Mouse (Mus musculus): ENCODE measurements around the gene Srsf3. TPM values are rescaled to one million over a fixed set of nuclear protein-coding genes. Genes with fewer than 3 reads are reported as not detected.
"Not testable (repeated sequence)": the region's sequence is repeated elsewhere in the genome, so short reads cannot be mapped to it uniquely, and the experiment has no call there.

Gene Srsf3
- polyA plus RNA-seq, 1 experiment, result 330 TPM

- TF ChIP-seq POLR2A (IDR thresholded peaks at IDR 0.05; ENCODE audit: borderline replicate concordance, extremely low read depth, insufficient read depth, insufficient read length, poor library complexity, severe bottlenecking) (no peak), CTCF (IDR thresholded peaks at IDR 0.05; ENCODE audit: borderline replicate concordance, extremely low read depth, insufficient read depth, insufficient read length) (no peak)
- no peak for DNase-seq (ENCODE audit: low read depth)
These were observed 13.0 kb upstream of the Srsf3 start for GRCm38 (mm10) chr17:29019391-29019790.

- TF ChIP-seq CTCF (IDR thresholded peaks at IDR 0.05; ENCODE audit: borderline replicate concordance, extremely low read depth, insufficient read depth, insufficient read length), result peak; percentile 30; the same call in 1 of the 2 replicates
- TF ChIP-seq POLR2A (IDR thresholded peaks at IDR 0.05; ENCODE audit: borderline replicate concordance, extremely low read depth, insufficient read depth, insufficient read length, poor library complexity, severe bottlenecking), result no peak
- peak; percentile 31 for DNase-seq (ENCODE audit: low read depth)
These were observed 12.0 kb upstream of the Srsf3 start for GRCm38 (mm10) chr17:29020444-29020843.

GRCm38 (mm10) chr17:29022230-29022819, 10.1 kb upstream of the Srsf3 start:
- DNase-seq (ENCODE audit: low read depth), result peak; percentile 42
- TF ChIP-seq CTCF (IDR thresholded peaks at IDR 0.05; ENCODE audit: borderline replicate concordance, extremely low read depth, insufficient read depth, insufficient read length), result peak; percentile 70
- TF ChIP-seq POLR2A (IDR thresholded peaks at IDR 0.05; ENCODE audit: borderline replicate concordance, extremely low read depth, insufficient read depth, insufficient read length, poor library complexity, severe bottlenecking), result no peak

GRCm38 (mm10) chr17:29023346-29023745, 9.1 kb upstream of the Srsf3 start:
- no peak for TF ChIP-seq CTCF (IDR thresholded peaks at IDR 0.05; ENCODE audit: borderline replicate concordance, extremely low read depth, insufficient read depth, insufficient read length)
- TF ChIP-seq POLR2A (IDR thresholded peaks at IDR 0.05; ENCODE audit: borderline replicate concordance, extremely low read depth, insufficient read depth, insufficient read length, poor library complexity, severe bottlenecking), result no peak
- DNase-seq (ENCODE audit: low read depth), result no peak

GRCm38 (mm10) chr17:29024047-29024892, 8.2 kb upstream of the Srsf3 start:
- TF ChIP-seq POLR2A (IDR thresholded peaks at IDR 0.05; ENCODE audit: borderline replicate concordance, extremely low read depth, insufficient read depth, insufficient read length, poor library complexity, severe bottlenecking) (no peak), CTCF (IDR thresholded peaks at IDR 0.05; ENCODE audit: borderline replicate concordance, extremely low read depth, insufficient read depth, insufficient read length) (no peak)

DNA sequence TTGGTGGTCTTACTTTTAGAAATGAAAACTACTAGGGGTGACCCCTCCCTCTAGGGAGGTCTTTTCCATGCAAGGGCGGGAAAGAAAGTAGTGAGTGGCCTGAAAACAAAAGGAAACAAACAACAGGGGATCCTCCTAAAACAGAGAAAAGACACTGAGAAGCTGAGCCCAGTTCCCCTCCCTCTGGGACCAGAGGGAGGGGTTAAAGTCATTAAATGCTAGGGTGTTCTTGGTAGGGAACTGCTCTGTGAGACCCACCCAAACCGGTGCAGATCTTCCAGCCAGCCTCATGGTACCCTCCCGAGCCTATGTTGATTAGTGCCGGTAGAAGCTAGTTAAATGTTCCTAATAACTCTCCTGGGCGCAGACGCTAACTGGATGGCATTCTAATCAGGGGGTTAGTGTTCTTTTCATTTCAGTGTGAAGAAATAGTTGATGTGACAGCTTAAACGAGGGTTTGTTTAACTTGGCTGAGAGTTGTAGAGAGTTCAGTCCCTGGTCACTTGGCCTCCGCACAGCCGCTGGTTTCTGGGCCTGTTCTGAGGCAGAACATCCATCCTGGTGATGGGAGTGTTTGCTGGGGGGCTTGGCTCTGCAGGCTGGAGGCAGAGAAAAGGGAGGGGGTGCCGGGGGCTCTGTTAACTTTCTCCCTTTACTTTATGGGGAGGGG, 7.4 kb upstream of the Srsf3 start:
- TF ChIP-seq POLR2A (IDR thresholded peaks at IDR 0.05; ENCODE audit: borderline replicate concordance, extremely low read depth, insufficient read depth, insufficient read length, poor library complexity, severe bottlenecking), result no peak
- no peak for TF ChIP-seq CTCF (IDR thresholded peaks at IDR 0.05; ENCODE audit: borderline replicate concordance, extremely low read depth, insufficient read depth, insufficient read length)
- peak; percentile 51 for DNase-seq (ENCODE audit: low read depth)

More at GRCm38 (mm10) chr17:29024047-29024892, 8.2 kb upstream of the Srsf3 start:
- no peak for DNase-seq (ENCODE audit: low read depth)

DNA sequence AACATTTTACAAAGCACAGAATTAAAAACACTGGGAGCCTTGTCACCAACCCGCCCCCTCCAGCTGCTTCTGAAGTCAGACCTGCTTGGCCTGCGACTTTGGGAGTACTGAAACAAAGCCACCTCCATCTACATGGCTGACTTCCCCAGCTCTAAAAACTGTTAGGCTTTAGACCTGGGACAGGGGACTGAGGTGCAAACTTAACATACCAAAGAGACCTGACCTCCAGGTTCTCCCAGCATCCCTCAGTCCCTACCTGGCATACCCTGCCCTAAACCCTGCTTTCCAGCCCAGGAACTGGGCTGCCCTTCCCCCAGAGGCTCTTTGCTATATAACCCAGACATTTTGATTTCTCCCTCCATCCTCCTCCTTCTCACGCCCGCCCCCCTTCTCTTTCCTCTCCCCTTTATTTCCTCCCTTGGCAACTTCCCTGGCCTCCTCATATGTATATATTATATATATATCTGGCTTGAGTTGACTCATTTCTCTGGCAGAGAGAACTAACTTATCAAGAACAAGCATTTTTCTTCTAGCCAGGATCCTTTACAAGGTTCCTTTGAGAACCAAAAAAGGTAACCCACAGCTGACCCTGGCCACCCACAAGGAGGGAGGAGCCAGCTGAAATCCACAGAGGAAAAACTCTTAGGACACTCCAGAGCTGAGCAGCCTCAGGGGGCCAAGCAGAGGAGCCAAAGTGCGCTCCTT, 5.6 kb upstream of the Srsf3 start:
- no peak for DNase-seq (ENCODE audit: low read depth)
- TF ChIP-seq CTCF (IDR thresholded peaks at IDR 0.05; ENCODE audit: borderline replicate concordance, extremely low read depth, insufficient read depth, insufficient read length) (no peak), POLR2A (IDR thresholded peaks at IDR 0.05; ENCODE audit: borderline replicate concordance, extremely low read depth, insufficient read depth, insufficient read length, poor library complexity, severe bottlenecking) (no peak)

- DNase-seq (ENCODE audit: low read depth), result no peak
- TF ChIP-seq CTCF (IDR thresholded peaks at IDR 0.05; ENCODE audit: borderline replicate concordance, extremely low read depth, insufficient read depth, insufficient read length) (no peak), POLR2A (IDR thresholded peaks at IDR 0.05; ENCODE audit: borderline replicate concordance, extremely low read depth, insufficient read depth, insufficient read length, poor library complexity, severe bottlenecking) (no peak)
These were observed 1.9 kb upstream of the Srsf3 start for GRCm38 (mm10) chr17:29030321-29031034.

DNA sequence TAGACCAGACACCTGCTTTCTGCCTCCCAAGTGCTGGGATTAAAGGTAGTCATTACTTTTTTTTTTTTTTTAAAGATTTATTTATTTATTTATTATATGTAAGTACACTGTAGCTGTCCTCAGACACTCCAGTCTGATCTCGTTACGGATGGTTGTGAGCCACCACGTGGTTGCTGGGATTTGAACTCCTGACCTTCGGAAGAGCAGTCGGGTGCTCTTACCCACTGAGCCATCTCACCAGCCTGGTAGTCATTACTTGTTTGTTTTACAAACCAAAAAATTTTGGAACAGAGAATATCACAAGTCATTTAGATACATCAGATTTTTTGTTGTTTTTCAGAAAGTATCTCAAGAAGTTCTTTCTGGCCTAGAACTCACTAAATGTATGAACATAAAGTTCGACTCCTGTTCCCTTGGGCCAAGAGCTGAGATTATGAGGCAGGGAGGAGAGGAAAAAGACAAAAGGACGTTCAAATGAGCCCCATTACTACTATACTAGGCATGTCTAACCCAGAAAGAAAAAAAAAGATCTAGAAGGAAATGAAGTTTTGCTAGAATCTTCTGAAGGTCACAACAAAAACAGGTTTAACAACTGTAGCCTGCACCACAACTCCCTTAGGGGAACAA, 1.2 kb upstream of the Srsf3 start:
- not testable (repeated sequence) for DNase-seq (ENCODE audit: low read depth)

GRCm38 (mm10) chr17:29031771-29032273, 606 bp upstream of the Srsf3 start:
- DNase-seq (ENCODE audit: low read depth), result peak; percentile 69
- TF ChIP-seq POLR2A (IDR thresholded peaks at IDR 0.05; ENCODE audit: borderline replicate concordance, extremely low read depth, insufficient read depth, insufficient read length, poor library complexity, severe bottlenecking), result no peak; the same call in 1 of the 2 replicates
- no peak for TF ChIP-seq CTCF (IDR thresholded peaks at IDR 0.05; ENCODE audit: borderline replicate concordance, extremely low read depth, insufficient read depth, insufficient read length)

Data from brain, embryonic 14.5 days (tissue).